Mouse (Mus musculus): Measurements from ENCODE around the gene Spcs2.
"Not testable (repeated sequence)": the region's sequence is repeated elsewhere in the genome, so short reads cannot be mapped to it uniquely, and the experiment has no call there.

Spcs2 gene

DNA sequence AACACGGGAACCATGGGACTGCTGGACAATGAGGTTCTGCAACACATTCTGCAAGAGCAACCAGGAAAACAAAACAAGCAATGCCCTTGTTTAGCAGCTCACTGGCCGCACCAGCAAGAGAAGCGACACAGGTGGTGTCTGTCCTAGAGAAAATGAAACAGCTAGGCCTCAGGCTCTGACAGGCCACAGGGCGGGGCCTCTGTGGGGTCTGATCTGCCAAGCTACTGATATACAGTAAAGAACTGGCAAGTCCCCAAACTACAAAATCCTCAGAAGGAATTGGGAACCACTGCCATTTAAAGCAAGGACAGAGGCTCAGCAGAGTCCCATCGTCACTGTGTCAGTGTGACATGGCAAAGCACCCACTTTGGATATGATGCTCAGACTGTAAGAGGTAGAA, 40.8 kb downstream of the Spcs2 start:
- peak; percentile 86 for DNase-seq

GRCm38 (mm10) chr7:99821953-99822352, 41.3 kb downstream of the Spcs2 start:
- DNase-seq = peak; percentile 62

- not testable (repeated sequence) for DNase-seq
Measured at GRCm38 (mm10) chr7:99818181-99818725, 45.0 kb downstream of the Spcs2 start.

- DNase-seq = peak; percentile 64
Measured at GRCm38 (mm10) chr7:99813394-99813793, 49.9 kb downstream of the Spcs2 start.

- DNase-seq = no peak
Measured at GRCm38 (mm10) chr7:99811661-99812060, 51.6 kb downstream of the Spcs2 start.

DNA sequence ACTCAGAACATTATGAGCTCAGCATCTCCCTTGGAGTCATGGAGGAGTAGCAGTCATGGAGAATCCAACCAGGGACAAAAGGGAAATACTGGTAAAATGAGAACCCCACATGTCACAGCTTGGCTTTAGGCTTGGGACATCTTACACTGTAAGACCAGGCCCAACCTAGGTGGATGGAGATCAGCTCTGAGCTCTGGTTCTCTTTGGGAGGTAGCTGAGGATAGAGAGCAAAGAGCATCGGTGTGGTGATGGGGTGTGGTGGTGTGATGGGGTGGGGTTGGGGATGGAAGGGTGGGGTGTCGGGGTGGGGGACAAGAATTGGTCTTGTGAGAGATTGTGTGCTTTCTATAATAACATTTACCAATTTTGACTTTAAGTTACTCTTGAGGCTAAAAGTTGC, 52.4 kb downstream of the Spcs2 start:
- DNase-seq = peak; percentile 24

DNA sequence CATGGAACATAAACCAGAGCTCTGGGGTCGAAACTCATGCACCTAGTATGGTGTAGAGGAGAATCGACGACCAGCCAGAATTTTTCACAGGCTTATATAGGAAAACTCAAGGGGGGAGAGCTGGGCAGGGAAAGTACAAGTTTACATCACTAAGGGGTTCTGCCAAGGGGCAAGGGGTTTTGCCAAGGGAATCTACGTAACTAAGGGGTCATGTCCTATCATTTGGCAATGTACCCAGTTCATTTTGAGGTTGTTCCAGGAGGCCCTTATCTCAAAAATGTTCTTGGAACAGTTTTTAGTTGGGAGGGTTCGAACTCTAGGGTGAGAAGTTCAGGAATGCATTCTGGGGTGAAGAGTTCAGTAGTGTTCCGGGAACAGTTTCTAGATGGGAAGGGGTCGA, 56.2 kb downstream of the Spcs2 start:
- DNase-seq = not testable (repeated sequence)

- no peak for DNase-seq
Measured at GRCm38 (mm10) chr7:99805340-99805739, 57.9 kb downstream of the Spcs2 start.

DNA sequence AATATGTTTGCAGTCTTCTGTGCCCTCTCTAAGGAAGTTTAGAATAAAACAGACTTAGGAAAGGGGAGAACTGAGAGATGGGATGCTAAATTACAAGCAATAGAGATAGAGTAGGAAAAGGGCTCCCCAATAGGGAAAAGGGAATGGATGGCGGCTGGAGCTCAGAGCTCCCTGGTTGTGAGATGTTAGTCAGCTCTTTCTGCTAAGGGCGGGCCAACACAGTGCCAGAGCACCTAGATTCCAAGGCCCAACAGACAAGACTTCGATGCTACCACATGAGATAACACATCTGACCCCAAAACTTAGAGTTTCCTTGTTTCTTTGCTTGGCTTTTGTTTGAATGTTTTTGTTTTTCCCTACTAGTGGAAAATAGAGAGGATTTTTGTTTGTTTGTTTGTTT, 59.2 kb downstream of the Spcs2 start:
- DNase-seq = peak; percentile 69

GRCm38 (mm10) chr7:99803535-99803934, 59.7 kb downstream of the Spcs2 start:
- peak; percentile 84 for DNase-seq

- peak; percentile 45 for DNase-seq
Measured at GRCm38 (mm10) chr7:99799118-99799517, 64.1 kb downstream of the Spcs2 start.

GRCm38 (mm10) chr7:99797911-99798647, 65.2 kb downstream of the Spcs2 start:
- peak; percentile 41 for DNase-seq

DNA sequence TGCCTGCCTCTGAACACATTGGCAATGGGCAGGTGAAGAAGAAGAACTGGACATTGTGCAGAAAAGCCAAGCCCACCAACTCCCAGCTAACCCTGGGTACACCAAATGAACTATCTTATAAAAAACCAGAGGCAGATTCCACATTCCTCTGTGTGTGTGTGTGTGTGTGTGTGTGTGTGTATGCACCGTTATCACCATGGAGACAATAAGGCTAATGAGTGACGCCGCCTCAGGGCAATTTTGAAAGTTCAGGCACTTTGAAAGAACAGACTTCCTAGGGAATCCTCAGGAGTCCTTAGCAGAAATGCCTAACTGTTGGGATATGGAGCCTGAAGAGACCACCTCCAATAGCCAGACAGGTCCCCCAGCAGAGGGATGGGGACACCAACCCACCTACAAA, 66.0 kb downstream of the Spcs2 start:
- no peak for DNase-seq

DNA sequence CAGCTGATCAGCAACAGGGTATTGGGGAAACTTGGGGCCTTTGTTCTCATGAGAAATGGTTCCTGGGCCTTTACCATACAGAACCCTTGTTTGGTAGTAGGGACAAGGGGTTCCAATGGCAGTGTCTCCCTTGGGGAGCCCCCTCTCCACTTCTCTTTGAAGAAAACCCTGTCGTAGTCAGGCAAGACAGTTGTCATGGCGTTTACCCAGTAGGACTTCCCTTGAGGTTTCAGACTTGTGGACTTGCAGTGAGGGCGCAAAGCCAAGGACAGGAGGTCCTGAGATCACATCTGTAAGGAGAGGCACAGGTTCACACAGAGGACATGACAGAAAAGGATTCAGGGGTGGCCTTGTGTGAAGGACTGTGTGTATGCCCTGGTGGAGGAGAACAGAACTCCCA, 66.8 kb downstream of the Spcs2 start:
- DNase-seq = no peak

- DNase-seq = no peak
Measured at GRCm38 (mm10) chr7:99795192-99795981, 67.9 kb downstream of the Spcs2 start.

- DNase-seq = no peak
Measured at GRCm38 (mm10) chr7:99794096-99794495, 69.2 kb downstream of the Spcs2 start.

- no peak for DNase-seq
Measured at GRCm38 (mm10) chr7:99790816-99791215, 72.4 kb downstream of the Spcs2 start.

DNA sequence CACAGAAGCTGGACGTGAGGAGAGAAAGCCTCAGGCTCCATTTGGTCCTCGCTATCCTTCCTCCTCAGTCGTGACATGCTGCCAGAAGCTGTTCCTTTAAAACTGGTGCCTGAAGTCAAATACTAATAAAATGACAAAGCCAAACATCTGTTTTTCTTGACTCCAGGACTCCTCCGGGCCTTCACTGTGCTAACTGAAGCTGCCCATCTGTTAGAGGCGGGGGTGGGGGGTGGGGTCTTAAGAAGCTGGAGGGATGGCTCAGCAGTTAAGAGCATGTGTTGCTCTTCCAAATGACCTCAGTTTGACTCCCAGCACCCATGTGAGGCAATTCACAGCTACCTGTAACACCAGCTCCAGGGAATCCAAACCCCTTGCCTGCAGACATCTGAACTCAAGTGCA, 74.7 kb downstream of the Spcs2 start:
- DNase-seq = no peak

- no peak for DNase-seq
Measured at GRCm38 (mm10) chr7:99787935-99788334, 75.3 kb downstream of the Spcs2 start.
